Mouse (Mus musculus) megakaryocyte, embryonic 14.5 days (primary cell): ENCODE data around the gene Fgr.

ENCODE experiments used
- FLI1 ChIP-seq: IDR thresholded peaks from 2 replicates; pipeline ENCODE4 v1.6.1; 2012; ENCODE audit warnings: low read length, inconsistent platforms, mixed read lengths
- GATA1 ChIP-seq: IDR thresholded peaks from 3 replicates; pipeline ENCODE4 v1.6.1; 2012; ENCODE audit warnings: mixed read lengths, low read length, inconsistent platforms, borderline replicate concordance

- TF ChIP-seq FLI1 (no peak), GATA1 (no peak)
These were observed 35.8 kb downstream of the Fgr start for GRCm38 (mm10) chr4:133009676-133010075.
